Mouse (Mus musculus): ENCODE measurements around the gene Casz1.

The Casz1 gene

GRCm38 (mm10) chr4:148876867-148877266, 72.6 kb downstream of the Casz1 start:
- DNase-seq (ENCODE audit: low read depth, low spot score): no peak

- DNase-seq (ENCODE audit: low read depth, low spot score): no peak
Observed at GRCm38 (mm10) chr4:148878192-148878983, 74.2 kb downstream of the Casz1 start.

- no peak for DNase-seq (ENCODE audit: low read depth, low spot score)
Observed at GRCm38 (mm10) chr4:148878984-148879610, 74.9 kb downstream of the Casz1 start.

- DNase-seq (ENCODE audit: low read depth, low spot score): no peak
Observed at GRCm38 (mm10) chr4:148879631-148880030, 75.4 kb downstream of the Casz1 start.

GRCm38 (mm10) chr4:148881001-148881669, 76.9 kb downstream of the Casz1 start:
- no peak for DNase-seq (ENCODE audit: low read depth, low spot score)

GRCm38 (mm10) chr4:148881838-148882237, 77.6 kb downstream of the Casz1 start:
- no peak for DNase-seq (ENCODE audit: low read depth, low spot score)

- DNase-seq (ENCODE audit: low read depth, low spot score): no peak
Observed at GRCm38 (mm10) chr4:148882360-148882929, 78.2 kb downstream of the Casz1 start.

- DNase-seq (ENCODE audit: low read depth, low spot score): no peak
Observed at GRCm38 (mm10) chr4:148884596-148884995, 80.4 kb downstream of the Casz1 start.

- DNase-seq (ENCODE audit: low read depth, low spot score): no peak
Observed at GRCm38 (mm10) chr4:148885401-148885800, 81.2 kb downstream of the Casz1 start.

GRCm38 (mm10) chr4:148885921-148886540, 81.8 kb downstream of the Casz1 start:
- DNase-seq (ENCODE audit: low read depth, low spot score): no peak

- DNase-seq (ENCODE audit: low read depth, low spot score): no peak
Observed at GRCm38 (mm10) chr4:148888229-148888628, 84.0 kb downstream of the Casz1 start.

- DNase-seq (ENCODE audit: low read depth, low spot score): no peak
Observed at GRCm38 (mm10) chr4:148889011-148889410, 84.8 kb downstream of the Casz1 start.

- no peak for DNase-seq (ENCODE audit: low read depth, low spot score)
Observed at GRCm38 (mm10) chr4:148890442-148890841, 86.2 kb downstream of the Casz1 start.

GRCm38 (mm10) chr4:148890892-148891838, 86.9 kb downstream of the Casz1 start:
- DNase-seq (ENCODE audit: low read depth, low spot score): no peak

- no peak for DNase-seq (ENCODE audit: low read depth, low spot score)
Observed at GRCm38 (mm10) chr4:148896125-148896524, 91.9 kb downstream of the Casz1 start.

GRCm38 (mm10) chr4:148899927-148900294, 95.7 kb downstream of the Casz1 start:
- DNase-seq (ENCODE audit: low read depth, low spot score): no peak

GRCm38 (mm10) chr4:148900295-148901211, 96.3 kb downstream of the Casz1 start:
- peak; percentile 85 for DNase-seq (ENCODE audit: low read depth, low spot score)

GRCm38 (mm10) chr4:148901275-148902052, 97.2 kb downstream of the Casz1 start:
- DNase-seq (ENCODE audit: low read depth, low spot score): no peak
